ENCODE assay signal across 12 mouse cellular contexts in genomic region chr9:67299164-67299563, GRCm38 (mm10).
A peak's percentile ranks its signal among the peaks of the same experiment; 100 is the strongest.
DNase-seq lines count a peak whose midpoint lies in the region; ATAC-seq and TF ChIP-seq lines count a peak whose summit lies in the region.
"Had no signal": no experiment of that assay in that cellular context is flagged by ENCODE, and none has a peak within 500 bp of the region (broad histone marks: within the 10 kb centered on the region; RNA-seq: fewer than 3 reads in every experiment).

No protein-coding gene starts in this region.

- H3K4me1 ChIP-seq in kidney, adult 2 months (ENCODE audit: control insufficient read depth, insufficient read depth, low read length) = peaks cover 22% of the 10 kb centered on the region; the same call in 1 of the 2 replicates
- H3K4me1 ChIP-seq in kidney, embryonic 15.5 days = no peaks in the 10 kb centered on the region
- no peaks in the 10 kb centered on the region for H3K4me1 ChIP-seq in kidney, postnatal 0 days (replicated peaks; ENCODE audit: insufficient read depth, low read length)
- H3K4me1 ChIP-seq: hindbrain, embryonic 10.5 days had no signal

- H3K9ac ChIP-seq in kidney, embryonic 15.5 days = no peak overlapping the region
- no peak overlapping the region for H3K9ac ChIP-seq in kidney, postnatal 0 days (ENCODE audit: low read depth, low read length)
- H3K9ac ChIP-seq: embryonic facial prominence, embryonic 13.5 days; liver, embryonic 14.5 days had no signal

- no peak overlapping the region for H3K4me2 ChIP-seq in kidney, embryonic 15.5 days
- no peak overlapping the region for H3K4me2 ChIP-seq in kidney, postnatal 0 days (ENCODE audit: low read length)
- H3K4me2 ChIP-seq: embryonic facial prominence, embryonic 13.5 days had no signal

- peak; percentile 92 for DNase-seq in kidney, adult 2 months
- peak; percentile 42 for DNase-seq in brain, embryonic 14.5 days (ENCODE audit: low read depth)
- peak; percentile 26 for DNase-seq in kidney, postnatal 0 days (ENCODE audit: low spot score)
- DNase-seq in lung, postnatal 14 days = peak; percentile 51
- DNase-seq in spleen, postnatal 4 days (ENCODE audit: low spot score in 2 of 2) = no peak
- no peak for DNase-seq in urinary bladder, postnatal 25 days (ENCODE audit: low spot score)
- DNase-seq: cerebellum, adult 9-11 months; midbrain, embryonic 14.5 days had no signal

- peak overlapping the region; percentile 39 for H3K4me3 ChIP-seq in kidney, adult 2 months (ENCODE audit: insufficient read depth, low read depth, low read length)
- H3K4me3 ChIP-seq in kidney, embryonic 15.5 days (replicated peaks) = no peak overlapping the region
- no peak overlapping the region for H3K4me3 ChIP-seq in kidney, postnatal 0 days (replicated peaks; ENCODE audit: low read depth, low read length)
- H3K4me3 ChIP-seq: embryonic facial prominence, embryonic 13.5 days; hindbrain, embryonic 10.5 days had no signal

- no peaks in the 10 kb centered on the region for H3K27me3 ChIP-seq in kidney, adult 2 months (replicated peaks; ENCODE audit: control insufficient read depth, insufficient read depth, low read length)
- no peaks in the 10 kb centered on the region for H3K27me3 ChIP-seq in kidney, embryonic 15.5 days
- H3K27me3 ChIP-seq in kidney, postnatal 0 days (ENCODE audit: insufficient read depth, low read length) = no peaks in the 10 kb centered on the region
- H3K27me3 ChIP-seq: embryonic facial prominence, embryonic 13.5 days had no signal

- no peak for TF ChIP-seq POLR2A in kidney, adult 2 months (IDR thresholded peaks at IDR 0.05; ENCODE audit: low read depth, low read length)
- TF ChIP-seq POLR2A in brain, embryonic 14.5 days (IDR thresholded peaks at IDR 0.05; ENCODE audit: borderline replicate concordance, extremely low read depth, insufficient read depth, insufficient read length, poor library complexity, severe bottlenecking) = no peak

- no peak for ATAC-seq in kidney, embryonic 15.5 days (replicated peaks; ENCODE audit: low FRiP score)
- no peak; the same call in 1 of the 2 replicates for ATAC-seq in kidney, postnatal 0 days (replicated peaks; ENCODE audit: low FRiP score, low read depth)

- no peak for TF ChIP-seq CTCF in kidney, adult 2 months (conservative IDR thresholded peaks at IDR 0.05; ENCODE audit: insufficient read depth, insufficient read length, low read depth, low read length)
- no peak for TF ChIP-seq CTCF in brain, embryonic 14.5 days (IDR thresholded peaks at IDR 0.05; ENCODE audit: borderline replicate concordance, extremely low read depth, insufficient read depth, insufficient read length)
- TF ChIP-seq CTCF in kidney, postnatal 0 days (IDR thresholded peaks at IDR 0.05; ENCODE audit: low read depth) = no peak

- H3K9me3 ChIP-seq in kidney, embryonic 15.5 days (replicated peaks) = no peaks in the 10 kb centered on the region
- H3K9me3 ChIP-seq in kidney, postnatal 0 days (replicated peaks; ENCODE audit: low read length) = no peaks in the 10 kb centered on the region
- H3K9me3 ChIP-seq: embryonic facial prominence, embryonic 13.5 days; hindbrain, embryonic 10.5 days had no signal

- WGBS in kidney, adult 2 months = 35% methylated on average over 6 of the region's 6 CpGs
- WGBS in kidney, embryonic 15.5 days = 84% methylated on average over 6 of the region's 6 CpGs
- 82% methylated on average over 6 of the region's 6 CpGs for WGBS in kidney, postnatal 0 days

- peaks cover 2% of the 10 kb centered on the region; the same call in 1 of the 2 replicates for H3K36me3 ChIP-seq in kidney, adult 2 months (ENCODE audit: control insufficient read depth, insufficient read depth, low read length)
- no peaks in the 10 kb centered on the region; the same call in 1 of the 2 replicates for H3K36me3 ChIP-seq in kidney, embryonic 15.5 days
- 0 out of 2 replicates have a peak, but pooled peaks cover 3% of the 10 kb centered on the region for H3K36me3 ChIP-seq in kidney, postnatal 0 days (ENCODE audit: insufficient read depth, low read length)

- H3K27ac ChIP-seq in kidney, adult 2 months (ENCODE audit: insufficient read depth, low read depth, low read length) = peak overlapping the region; percentile 89
- no peak overlapping the region for H3K27ac ChIP-seq in kidney, embryonic 15.5 days
- H3K27ac ChIP-seq in kidney, postnatal 0 days = 0 out of 2 replicates have a peak overlapping the region, but pooled peaks have one; percentile 22
- H3K27ac ChIP-seq: embryonic facial prominence, embryonic 13.5 days; hindbrain, embryonic 10.5 days; liver, embryonic 14.5 days had no signal

Comparison
In these comparisons a context has a peak if more than half of its experiments do, and no peak if none do; other contexts are left out.
1. DNase-seq: peak in kidney, adult 2 months (single experiment), brain, embryonic 14.5 days (single experiment), kidney, postnatal 0 days (single experiment) and lung, postnatal 14 days (single experiment); none in spleen, postnatal 4 days (0 of 2) and urinary bladder, postnatal 25 days (single experiment).